Mouse (Mus musculus): Measurements from ENCODE around the gene Znrf3.

Gene Znrf3

DNA sequence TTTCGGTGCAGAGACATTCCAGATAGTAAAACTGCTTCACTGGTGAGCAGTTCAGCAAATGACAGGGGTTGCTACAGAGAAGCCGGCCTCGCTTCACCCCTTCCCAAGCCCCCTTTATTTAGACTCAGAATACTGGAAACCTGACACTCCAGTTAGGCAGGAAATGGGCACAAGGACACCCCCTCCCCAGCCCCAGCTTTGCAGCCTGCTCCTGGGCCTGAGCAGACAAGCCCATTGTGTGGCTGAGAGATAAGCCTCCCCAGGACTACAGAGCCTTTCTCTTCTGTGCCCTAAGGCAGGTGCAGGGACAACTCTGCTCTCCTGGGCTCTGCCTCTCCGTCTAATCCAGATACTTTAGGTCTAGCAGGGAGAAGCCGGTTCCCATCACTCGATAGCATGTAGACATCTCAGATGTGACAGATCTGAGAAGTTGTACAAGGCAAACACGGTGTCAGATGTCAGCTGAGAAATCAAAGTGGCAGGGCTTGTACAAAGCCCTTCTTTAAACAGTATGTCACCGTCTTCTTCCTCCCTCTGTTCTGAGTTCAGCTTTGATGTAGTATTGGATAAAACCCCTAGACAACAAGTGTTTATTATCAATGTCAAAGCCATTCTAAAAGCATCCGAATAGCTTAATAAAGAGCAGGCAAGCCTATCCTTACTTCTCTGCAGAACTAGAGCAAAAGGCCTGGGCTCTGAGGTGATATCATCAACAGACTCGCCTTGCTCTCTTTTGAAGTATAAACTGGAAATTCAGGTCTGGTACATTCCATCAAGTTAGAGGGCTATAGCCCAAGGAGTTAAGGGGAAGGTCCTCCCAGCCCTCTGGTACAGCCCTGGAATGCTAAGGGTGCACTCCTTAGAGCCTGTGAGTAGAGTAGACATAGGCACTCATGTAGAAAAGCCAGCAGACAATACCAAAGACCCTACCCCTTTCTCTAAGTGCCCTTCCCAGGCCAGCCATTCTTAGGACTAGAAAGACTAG, 204.6 kb downstream of the Znrf3 start:
- DNase-seq (ENCODE audit: low spot score) = no peak
